Mouse (Mus musculus): Measurements from ENCODE around the gene Aspa. TPM values are rescaled to one million over a fixed set of nuclear protein-coding genes. Genes with fewer than 3 reads are reported as not detected.

The Aspa gene
- 0.08 and 0.17 TPM in 2 replicates for polyA plus RNA-seq (2012; rRNA removed)

DNA sequence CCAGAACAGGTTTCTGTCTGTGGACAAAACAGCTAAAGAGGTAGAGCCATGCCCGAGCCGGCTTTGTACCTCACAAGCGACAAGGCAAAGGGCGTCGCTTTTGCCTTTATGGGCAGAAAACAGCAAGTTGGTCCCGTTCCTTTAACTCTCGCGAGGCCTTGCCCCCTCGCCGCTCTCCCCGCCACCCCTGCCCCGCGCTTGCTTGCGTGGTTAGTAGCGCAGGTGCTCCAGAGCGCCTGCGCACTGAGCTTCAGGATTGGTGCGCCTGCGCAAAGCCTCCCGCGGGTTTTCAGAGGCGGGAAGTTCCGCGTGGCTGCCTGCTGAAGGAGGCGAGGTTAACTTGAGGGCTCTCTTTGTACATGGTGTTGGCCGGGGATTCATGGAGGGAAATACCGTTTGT lies at the start of gene Aspa, which contains the start of the genes Gm49340 and Spata22:
TSS of gene Aspa (minus strand) at position 155 of the 400 bp plus-strand sequence.
TSS of gene Gm49340 (plus strand) at position 300 of the 400 bp plus-strand sequence.
TSS of gene Spata22 (plus strand) at position 300 of the 400 bp plus-strand sequence.

DNA sequence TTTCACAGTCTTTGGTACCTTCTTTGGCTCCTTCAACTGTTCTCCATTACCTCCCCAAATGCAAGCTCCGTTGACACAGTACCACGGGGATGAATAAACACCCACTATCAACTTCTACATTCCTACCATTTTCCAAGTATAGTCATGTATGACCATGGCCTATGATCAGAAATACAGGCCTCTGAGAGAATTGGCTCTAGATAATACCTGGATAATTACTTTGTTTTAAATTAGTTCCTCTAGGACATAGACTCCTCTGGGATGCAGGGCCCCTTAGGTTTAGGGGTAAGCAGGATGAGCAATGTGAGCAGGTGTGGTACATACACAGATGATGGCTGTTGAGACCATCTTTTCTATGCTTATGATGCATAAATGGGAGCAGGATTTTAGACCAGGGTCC lies 41.5 kb upstream of the Aspa start, which contains the start of gene Olfr376:
TSS of gene Olfr376 (plus strand) at position 301 of the 400 bp plus-strand sequence.

DNA sequence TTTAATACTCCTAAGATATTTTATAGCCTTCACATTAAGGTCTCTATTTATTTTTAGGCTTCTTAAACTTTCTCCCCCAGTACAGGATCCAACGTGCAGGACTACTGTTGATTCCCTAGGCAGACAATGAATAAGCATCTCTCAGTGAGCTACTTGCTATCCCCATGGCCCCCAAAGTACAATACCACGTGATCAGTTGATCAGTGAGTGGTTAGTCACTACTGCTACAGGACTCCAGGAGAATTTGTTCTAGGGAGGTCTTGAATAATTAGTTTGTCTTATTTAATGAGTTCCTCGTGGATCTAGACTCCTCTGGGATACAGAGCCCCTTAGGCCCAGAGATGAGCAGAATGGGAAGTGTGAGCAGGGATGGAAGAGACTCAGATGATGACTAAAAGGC lies 21.1 kb upstream of the Aspa start, which contains the start of gene Olfr20:
TSS of gene Olfr20 (plus strand) at position 301 of the 400 bp plus-strand sequence.

DNA sequence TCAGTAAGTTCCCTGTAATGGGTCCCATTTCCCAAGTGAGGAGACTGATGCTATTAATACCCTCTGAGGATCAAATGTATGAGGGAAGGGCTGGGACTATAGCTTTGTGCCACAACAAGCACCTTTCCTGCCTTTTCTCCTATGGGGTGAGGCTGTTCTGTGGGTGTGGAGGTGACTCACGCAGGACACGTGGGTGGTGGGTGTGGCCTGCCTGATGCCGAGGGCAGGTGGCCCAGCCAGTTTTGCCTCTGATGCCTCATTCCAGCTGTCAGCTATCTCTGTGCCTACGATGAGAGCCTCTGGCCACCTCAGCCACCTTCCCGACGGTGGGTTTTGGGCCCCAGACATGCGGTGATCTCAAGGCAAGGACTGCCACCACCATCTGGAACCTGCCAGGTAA lies 62.1 kb downstream of the Aspa start, which contains the start of gene Trpv3:
TSS of gene Trpv3 (plus strand) at position 122 of the 400 bp plus-strand sequence.

Other genes with a start within 250 kb of the Aspa start
- 0.28 and 0.52 TPM in 2 replicates for gene Itgae, start 239.0 kb downstream of the Aspa start, polyA plus RNA-seq (2012; rRNA removed)
- 1.00 and 1.3 TPM in 2 replicates for gene Haspin, start 191.3 kb downstream of the Aspa start, polyA plus RNA-seq (2012; rRNA removed)
- gene P2rx5, start 169.2 kb downstream of the Aspa start, polyA plus RNA-seq (2012; rRNA removed), result 0.25 and 0.48 TPM in 2 replicates
- gene Emc6, start 152.6 kb downstream of the Aspa start, polyA plus RNA-seq (2012; rRNA removed), result 24.6 and 59.8 TPM in 2 replicates
- gene Tax1bp3, start 152.5 kb downstream of the Aspa start, polyA plus RNA-seq (2012; rRNA removed), result 70.2 and 75.3 TPM in 2 replicates
- 8.0 and 9.1 TPM in 2 replicates for gene Ctns, start 130.6 kb downstream of the Aspa start, polyA plus RNA-seq (2012; rRNA removed)
- 2.5 and 2.7 TPM in 2 replicates for gene Shpk, start 130.1 kb downstream of the Aspa start, polyA plus RNA-seq (2012; rRNA removed)
- gene Trpv1, start 95.3 kb downstream of the Aspa start, polyA plus RNA-seq (2012; rRNA removed), result 0.09 TPM in 1 of 2 replicates, not detected in the other
- 0.15 and 0.26 TPM in 2 replicates for gene Trpv3, start 62.2 kb downstream of the Aspa start, polyA plus RNA-seq (2012; rRNA removed)
- not detected in 2 replicates for gene Gm49340, start 145 bp upstream of the Aspa start, polyA plus RNA-seq (2012; rRNA removed)
- not detected in 2 replicates for gene Spata22, start 145 bp upstream of the Aspa start, polyA plus RNA-seq (2012; rRNA removed)
- 0.09 TPM in 1 of 2 replicates, not detected in the other for gene Olfr20, start 21.2 kb upstream of the Aspa start, polyA plus RNA-seq (2012; rRNA removed)
- gene Olfr376, start 41.6 kb upstream of the Aspa start, polyA plus RNA-seq (2012; rRNA removed), result not detected in 2 replicates
- gene Olfr1, start 70.0 kb upstream of the Aspa start, polyA plus RNA-seq (2012; rRNA removed), result not detected in 2 replicates
- not detected in 2 replicates for gene Olfr378, start 98.9 kb upstream of the Aspa start, polyA plus RNA-seq (2012; rRNA removed)
- gene Olfr380, start 127.9 kb upstream of the Aspa start, polyA plus RNA-seq (2012; rRNA removed), result not detected in 2 replicates
- not detected in 2 replicates for gene Olfr381, start 162.0 kb upstream of the Aspa start, polyA plus RNA-seq (2012; rRNA removed)
- gene Olfr382, start 187.6 kb upstream of the Aspa start, polyA plus RNA-seq (2012; rRNA removed), result not detected in 2 replicates